Mouse (Mus musculus): ENCODE measurements around the gene Gm20388.

DNA sequence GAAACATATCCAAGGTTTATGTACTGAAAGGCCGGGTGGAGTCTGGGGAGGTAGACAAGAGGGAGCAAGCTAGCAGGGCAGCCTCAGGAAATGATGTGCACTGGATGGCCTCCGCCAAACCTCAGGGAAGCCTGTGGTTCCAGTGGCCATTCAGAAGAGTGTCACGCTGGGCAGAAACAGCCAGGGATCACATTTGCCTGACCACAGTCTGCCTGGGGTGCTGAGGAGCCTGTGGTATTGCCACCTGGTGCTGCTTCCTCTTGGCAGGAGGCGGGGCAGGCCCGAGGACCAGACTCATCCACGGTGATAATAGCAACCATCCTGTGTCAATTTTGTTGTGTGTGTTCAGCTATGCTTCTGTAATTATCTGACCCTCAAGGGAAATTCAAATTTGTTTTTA, 3762.0 kb downstream of the Gm20388 start:
- TF ChIP-seq CTCF (conservative IDR thresholded peaks at IDR 0.05; ENCODE audit: insufficient read depth, insufficient read length, low read depth, low read length) (no peak), POLR2A (IDR thresholded peaks at IDR 0.05; ENCODE audit: low read depth, low read length) (no peak)

Data from kidney, adult 2 months (tissue).